8 mouse cellular contexts compared by ENCODE assay signal in the genomic region with DNA sequence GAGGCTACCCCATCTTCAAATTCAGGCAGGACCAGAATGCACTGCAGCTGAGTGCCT. TPM values are rescaled to one million over a fixed set of nuclear protein-coding genes. Genes with fewer than 3 reads are reported as not detected.
A peak's percentile ranks its signal among the peaks of the same experiment; 100 is the strongest.
DNase-seq lines count a peak whose midpoint lies in the region; ATAC-seq and TF ChIP-seq lines count a peak whose summit lies in the region.

A gene (minus strand): TSS at position 35 of the 57 bp plus-strand sequence.

- no peak for DNase-seq in left cerebral cortex, adult 2 months (ENCODE audit: extremely low spot score in 1 of 2, low spot score in 2 of 2)
- no peak for DNase-seq in left cerebral cortex, adult 11 months (ENCODE audit: low spot score)
- no peak for DNase-seq in left cerebral cortex, postnatal 14 days (ENCODE audit: low spot score in 2 of 2)
- no peak for DNase-seq in frontal cortex, postnatal 25 days (ENCODE audit: low spot score in 2 of 2)
- no peak for DNase-seq in kidney, adult 9 months

- H3K36me3 ChIP-seq in heart, embryonic 13.5 days, result peaks cover 47% of the 10 kb centered on the region
- H3K36me3 ChIP-seq in neural tube, embryonic 12.5 days, result peaks cover 44% of the 10 kb centered on the region

- H3K4me3 ChIP-seq in left cerebral cortex, adult 2 months, result peak within 1 kb of the TSS; percentile 78
- peak within 1 kb of the TSS; percentile 86 for H3K4me3 ChIP-seq in heart, embryonic 13.5 days
- peak within 1 kb of the TSS; percentile 46 for H3K4me3 ChIP-seq in neural tube, embryonic 12.5 days

- H3K4me1 ChIP-seq in heart, embryonic 13.5 days, result peaks cover 20% of the 10 kb centered on the region
- peaks cover 24% of the 10 kb centered on the region for H3K4me1 ChIP-seq in neural tube, embryonic 12.5 days

- H3K4me2 ChIP-seq in heart, embryonic 13.5 days, result peak within 1 kb of the TSS; percentile 96
- H3K4me2 ChIP-seq in neural tube, embryonic 12.5 days (replicated peaks), result peak within 1 kb of the TSS; percentile 77

- no peak for ATAC-seq in common myeloid progenitor, adult 5-6 weeks (replicated peaks; ENCODE audit: low read depth, poor library complexity, severe bottlenecking)
- no peak for ATAC-seq in heart, embryonic 13.5 days (ENCODE audit: extremely low read depth, insufficient number of reproducible peaks, low FRiP score, low TSS enrichment)
- no peak for ATAC-seq in neural tube, embryonic 12.5 days (ENCODE audit: low FRiP score, low read depth)

- TF ChIP-seq CTCF in left cerebral cortex, adult 2 months (IDR thresholded peaks at IDR 0.05), result no peak

- peak within 1 kb of the TSS; percentile 93 for H3K9ac ChIP-seq in heart, embryonic 13.5 days
- H3K9ac ChIP-seq in neural tube, embryonic 12.5 days, result peak within 1 kb of the TSS; percentile 75

- peak within 1 kb of the TSS; percentile 99 for H3K27ac ChIP-seq in left cerebral cortex, adult 2 months
- H3K27ac ChIP-seq in heart, embryonic 13.5 days (replicated peaks), result peak within 1 kb of the TSS; percentile 82
- H3K27ac ChIP-seq in neural tube, embryonic 12.5 days, result peak within 1 kb of the TSS; percentile 33; the same call in 1 of the 2 replicates

- no peaks in the 10 kb centered on the region; the same call in 1 of the 2 replicates for H3K27me3 ChIP-seq in heart, embryonic 13.5 days (replicated peaks)
- no peaks in the 10 kb centered on the region for H3K27me3 ChIP-seq in neural tube, embryonic 12.5 days (replicated peaks)

- no peaks in the 10 kb centered on the region for H3K9me3 ChIP-seq in heart, embryonic 13.5 days
- H3K9me3 ChIP-seq in neural tube, embryonic 12.5 days, result no peaks in the 10 kb centered on the region

- intact Hi-C loops in left cerebral cortex, adult 2 months (cut with DNase I), result no loop called here
- intact Hi-C loops in left cerebral cortex, postnatal 14 days (cut with DNase I), result no loop called here

RNA-seq across cellular contexts. Expression of the gene that starts here (rescaled TPM):
- total RNA-seq in left cerebral cortex, adult 2 months (2021), result 10 to 100 TPM; 53.1 to 56.8 TPM
- 12.5 and 15.3 TPM in 2 replicates for total RNA-seq in common myeloid progenitor, adult 5-6 weeks (2017)
- polyA plus RNA-seq in heart, embryonic 13.5 days (2015; fragmentation: Nextera tagmentation; extraction: Ambion mirVana), result 10.8 and 12.0 TPM in 2 replicates
- total RNA-seq in left cerebral cortex, postnatal 14 days (2021), result 10 to 100 TPM; 45.7 to 50.3 TPM
- 20.8 and 23.7 TPM in 2 replicates for polyA plus RNA-seq in neural tube, embryonic 12.5 days (2016; fragmentation: Nextera tagmentation; extraction: Ambion mirVana)

Comparison
In these comparisons a context has a peak if more than half of its experiments do, and no peak if none do; other contexts are left out.
1. H3K27ac ChIP-seq: peak in every context shown above with its lines; median percentile 99 in left cerebral cortex, adult 2 months; 82 in heart, embryonic 13.5 days; 33 in neural tube, embryonic 12.5 days.